Mouse (Mus musculus) forebrain, embryonic 14.5 days (tissue): Measurements from ENCODE around the gene Fam168a. TPM values are rescaled to one million over a fixed set of nuclear protein-coding genes. Genes with fewer than 3 reads are reported as not detected.

Experiments
- ATAC-seq: fragments of 200-750 bp; cut with Nextera tagmentation; 2 replicates; pipeline ENCODE4 v1.8.0; 2017; ENCODE audit warnings: mild to moderate bottlenecking, moderate library complexity
- DNase-seq: peaks from one replicate; pipeline ENCODE4 v3.0.0-alpha.2; 2015; ENCODE audit warnings: low spot score
- H3K27ac ChIP-seq: fragments of 300-500 bp; sonication (generic); 2 replicates; pipeline ENCODE4 v1.5.1; 2014; ENCODE audit warnings: low read depth, mild to moderate bottlenecking, control low read depth, low read length, moderate library complexity
- H3K27me3 ChIP-seq: fragments of 300-500 bp; sonication (generic); replicated peaks from 2 replicates; pipeline ENCODE4 v1.6.1; 2014; ENCODE audit warnings: low read length, control low read depth, mixed read lengths; ENCODE audit not compliant: control insufficient read depth, insufficient read depth
- H3K36me3 ChIP-seq: fragments of 300-500 bp; sonication (generic); 2 replicates; pipeline ENCODE4 v1.6.1; 2014; ENCODE audit warnings: low read length, control low read depth; ENCODE audit not compliant: control insufficient read depth, insufficient read depth
- H3K4me1 ChIP-seq: fragments of 300-500 bp; sonication (generic); 2 replicates; pipeline ENCODE4 v1.6.1; 2014; ENCODE audit warnings: antibody characterized with exemption, low read length, control low read depth; ENCODE audit not compliant: control insufficient read depth, insufficient read depth
- H3K4me2 ChIP-seq: fragments of 300-500 bp; sonication (generic); 2 replicates; pipeline ENCODE4 v1.6.1; 2014; ENCODE audit warnings: mild to moderate bottlenecking, control low read depth, low read length
- H3K4me3 ChIP-seq: fragments of 300-500 bp; sonication (generic); 2 replicates; pipeline ENCODE4 v1.5.1; 2014; ENCODE audit warnings: low read depth, low read length, control low read depth
- H3K9ac ChIP-seq: fragments of 300-500 bp; sonication (generic); 2 replicates; pipeline ENCODE4 v1.6.1; 2014; ENCODE audit warnings: mild to moderate bottlenecking, low read length, control low read depth, moderate library complexity
- H3K9me3 ChIP-seq: fragments of 300-500 bp; sonication (generic); replicated peaks from 2 replicates; pipeline ENCODE4 v1.6.1; 2016; ENCODE audit warnings: low read length, control low read depth, mixed read lengths; ENCODE audit not compliant: control insufficient read depth
- WGBS: fragments of 180-500 bp; shearing (Covaris S2); extraction: QIAGEN DNeasy Blood & Tissue Kit; methylation state at CpG from one replicate; pipeline ENCODE4 v1.1.7; 2014; 5-methylcytosine and 5-hydroxymethylcytosine counted together
- polyA plus RNA-seq: library from polyadenylated mRNA; unstranded; fragments of >200 nt; fragmentation: Nextera tagmentation; extraction: Ambion mirVana; gene quantifications from 2 replicates; pipeline ENCODE4 v1.2.1, GENCODE M21; 2014

Fam168a gene
- polyA plus RNA-seq, 1 experiment from 2014 or later: 86.6 TPM

DNA sequence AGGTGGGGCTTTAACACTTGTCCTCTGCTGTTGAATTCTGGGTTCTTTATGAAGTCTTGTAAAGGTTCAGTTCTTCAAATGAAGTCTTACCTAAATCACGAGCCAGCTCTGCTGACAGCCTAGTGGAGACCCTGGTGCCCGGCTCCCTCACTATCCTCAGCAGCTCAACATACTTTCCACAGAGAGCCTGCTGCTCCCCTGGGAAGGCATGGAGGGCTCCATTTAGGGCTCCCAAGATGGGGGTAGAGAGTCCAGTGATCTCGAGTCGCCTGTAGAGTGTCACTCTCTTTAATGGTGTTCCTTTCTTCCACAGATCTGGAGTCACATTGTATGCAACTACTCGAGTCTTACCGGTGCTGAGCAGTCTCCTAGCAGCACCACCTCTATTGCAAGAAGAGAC, 129.3 kb downstream of the Fam168a start:
- Histone ChIP-seq H3K36me3 (peaks cover 51% of the 10 kb centered on the region), H3K4me1 (no peaks in the 10 kb centered on the region), H3K27me3 (no peaks in the 10 kb centered on the region), H3K4me2 (no peak overlapping the region), H3K27ac (no peak overlapping the region), H3K9ac (no peak overlapping the region), H3K9me3 (no peaks in the 10 kb centered on the region), H3K4me3 (no peak overlapping the region)
- DNase-seq (no peak), ATAC-seq (no peak)
- 91% methylated on average over 6 of the region's 6 CpGs for WGBS

DNA sequence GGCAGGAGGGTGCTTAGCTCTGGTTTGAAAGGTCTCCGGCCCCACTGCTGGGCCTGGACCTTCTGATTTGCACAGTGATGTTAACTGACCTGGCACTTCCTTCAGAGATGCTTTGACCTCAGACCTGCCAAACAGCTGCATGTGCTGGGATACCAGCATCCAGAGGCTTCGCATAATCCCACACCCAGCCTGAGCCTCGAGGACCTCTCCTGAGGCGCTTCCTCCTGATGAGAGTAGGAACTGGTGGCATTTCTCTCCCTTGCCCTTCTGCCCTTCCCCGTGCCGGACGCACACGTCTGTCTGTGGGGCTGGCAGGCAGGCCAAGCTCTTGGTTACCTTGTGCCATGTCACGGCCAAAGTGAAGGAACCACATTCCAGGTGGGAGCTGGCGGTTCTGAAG, 130.2 kb downstream of the Fam168a start:
- H3K9me3 ChIP-seq: no peaks in the 10 kb centered on the region
- no peak overlapping the region for H3K4me2 ChIP-seq
- no peaks in the 10 kb centered on the region for H3K4me1 ChIP-seq
- peaks cover 52% of the 10 kb centered on the region for H3K36me3 ChIP-seq
- 93% methylated on average over 10 of the region's 10 CpGs for WGBS
- DNase-seq: no peak
- no peak for ATAC-seq
- no peak overlapping the region for H3K9ac ChIP-seq
- H3K27ac ChIP-seq: no peak overlapping the region
- no peak overlapping the region for H3K4me3 ChIP-seq
- H3K27me3 ChIP-seq: no peaks in the 10 kb centered on the region

DNA sequence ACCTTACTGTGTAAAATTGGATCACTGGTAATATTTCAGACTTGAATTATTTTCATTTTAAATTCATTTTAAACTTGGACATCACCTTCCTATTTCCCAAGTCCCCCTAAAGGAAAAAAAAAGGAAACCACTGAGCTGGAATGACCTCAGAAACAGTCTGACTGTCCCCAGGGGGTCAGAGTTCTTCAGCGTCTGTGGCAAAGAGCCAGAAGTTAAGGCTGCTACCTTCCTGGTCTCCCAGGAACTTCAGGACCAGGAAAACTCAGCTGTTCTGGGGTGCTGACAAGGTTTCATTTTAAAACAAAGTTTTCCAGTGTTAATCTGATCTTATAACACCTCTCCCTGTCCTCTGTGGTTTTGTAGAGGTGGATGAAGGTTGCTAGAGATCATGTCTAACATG, 131.3 kb downstream of the Fam168a start:
- 68% methylated on average over 1 of the region's 1 CpGs for WGBS
- DNase-seq (no peak), ATAC-seq (no peak)
- Histone ChIP-seq H3K27me3 (no peaks in the 10 kb centered on the region), H3K9me3 (no peaks in the 10 kb centered on the region), H3K9ac (no peak overlapping the region), H3K36me3 (peaks cover 52% of the 10 kb centered on the region), H3K4me1 (no peaks in the 10 kb centered on the region), H3K4me3 (no peak overlapping the region), H3K4me2 (no peak overlapping the region), H3K27ac (no peak overlapping the region)

DNA sequence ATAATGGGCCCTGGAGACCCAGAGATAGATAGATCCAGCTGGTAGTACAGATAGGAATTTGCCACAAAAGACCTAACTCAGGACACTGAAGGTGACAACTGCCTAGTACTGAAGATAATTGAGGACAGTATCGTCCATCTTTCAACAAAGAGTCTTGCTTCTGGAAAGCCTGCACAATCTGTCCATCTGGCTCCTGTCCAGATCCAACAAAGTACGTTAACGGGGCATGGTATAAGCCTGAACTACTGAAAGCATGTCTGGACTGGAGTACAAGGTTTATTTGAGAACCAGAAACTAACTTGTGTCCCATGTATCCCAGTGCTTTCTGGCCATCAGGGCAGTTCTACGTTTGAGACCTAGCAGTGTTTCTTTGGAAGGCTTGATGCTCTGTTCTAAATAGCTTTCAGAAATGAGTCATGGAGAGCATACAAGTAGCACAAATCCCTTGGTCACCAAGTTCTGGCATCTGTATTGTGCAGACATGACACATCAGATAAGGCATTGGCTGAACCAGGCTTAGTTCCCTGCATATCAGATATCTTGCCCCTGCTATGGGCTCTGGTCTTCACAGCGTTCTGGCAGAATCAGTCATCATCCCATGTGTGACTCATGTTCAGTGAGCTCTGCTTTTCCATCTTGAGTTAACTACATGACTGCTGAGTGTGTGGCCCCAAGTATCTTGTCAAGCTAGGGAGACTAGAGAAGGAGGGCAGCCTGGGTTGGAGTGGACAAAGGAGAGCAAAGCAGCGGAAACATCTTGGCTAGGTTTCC, 133.4 kb downstream of the Fam168a start:
- no peak for ATAC-seq
- Histone ChIP-seq H3K4me2 (no peak overlapping the region), H3K4me3 (no peak overlapping the region), H3K4me1 (no peaks in the 10 kb centered on the region), H3K36me3 (peaks cover 38% of the 10 kb centered on the region), H3K9ac (no peak overlapping the region), H3K27ac (no peak overlapping the region), H3K27me3 (no peaks in the 10 kb centered on the region), H3K9me3 (no peaks in the 10 kb centered on the region)
- peak; percentile 31 for DNase-seq
- 72% methylated on average over 6 of the region's 6 CpGs for WGBS

DNA sequence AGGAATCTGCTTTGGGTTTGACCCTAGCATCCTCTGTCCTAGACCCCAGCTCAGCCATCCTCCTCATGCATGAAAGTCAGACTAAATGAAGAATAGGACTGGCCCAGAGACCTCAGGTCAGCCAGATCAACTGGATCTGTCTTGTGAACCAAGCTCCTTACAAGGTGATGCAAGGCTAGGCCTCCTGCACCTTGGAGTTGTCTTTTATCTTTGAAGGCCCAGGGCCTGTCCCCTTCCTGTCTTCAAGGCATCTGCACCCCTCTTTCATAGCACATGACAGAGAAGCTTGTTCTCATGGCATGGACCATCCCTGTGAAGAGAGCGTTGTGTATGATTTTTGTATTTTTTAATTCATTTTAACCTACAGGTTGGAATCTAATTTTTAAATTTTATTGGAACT, 134.5 kb downstream of the Fam168a start:
- Histone ChIP-seq H3K4me3 (no peak overlapping the region), H3K27me3 (no peaks in the 10 kb centered on the region), H3K9me3 (no peaks in the 10 kb centered on the region), H3K9ac (no peak overlapping the region), H3K4me1 (no peaks in the 10 kb centered on the region), H3K27ac (no peak overlapping the region), H3K36me3 (peaks cover 27% of the 10 kb centered on the region), H3K4me2 (no peak overlapping the region)
- 98% methylated on average over 1 of the region's 1 CpGs for WGBS
- no peak for DNase-seq
- ATAC-seq: no peak

DNA sequence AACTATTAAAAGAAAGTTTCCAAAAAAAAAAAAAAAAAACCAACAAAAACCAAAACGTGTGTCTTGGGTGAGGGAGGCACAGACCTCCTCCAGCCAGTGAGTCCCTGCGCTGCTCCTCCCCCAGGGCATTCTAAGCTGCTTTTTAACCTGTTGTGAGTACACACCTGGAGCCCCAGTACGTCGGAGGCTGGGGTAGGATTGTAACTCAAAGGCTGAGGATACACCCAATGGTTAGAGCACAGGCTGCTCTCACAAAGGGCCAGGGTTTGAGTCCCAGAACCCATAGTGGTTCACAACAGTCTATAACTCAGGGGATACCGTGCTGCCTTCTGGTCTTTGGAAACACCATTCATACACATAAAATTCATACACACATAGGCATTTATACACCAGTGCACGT, 135.2 kb downstream of the Fam168a start:
- no peak for DNase-seq

DNA sequence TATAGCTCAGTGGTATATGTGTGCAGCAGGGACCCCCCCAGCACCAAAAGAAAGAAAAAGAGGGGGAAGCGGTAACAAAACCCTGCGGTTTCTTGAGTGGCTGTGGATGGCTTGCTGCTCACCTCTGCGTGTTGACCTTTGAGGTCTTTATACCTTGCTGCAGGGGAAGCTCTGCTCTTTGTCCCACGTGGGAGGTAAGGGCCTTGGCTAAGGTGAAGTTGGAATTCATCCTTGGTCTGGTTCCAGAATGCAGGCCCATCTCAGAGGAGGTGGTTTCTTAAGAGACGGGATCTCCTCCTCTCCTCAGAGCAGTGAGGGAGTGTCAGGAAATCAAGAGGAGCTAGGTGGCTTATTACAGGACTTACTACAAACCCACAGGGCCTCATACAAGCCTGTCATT, 135.7 kb downstream of the Fam168a start:
- Histone ChIP-seq H3K27ac (no peak overlapping the region), H3K4me2 (no peak overlapping the region), H3K27me3 (no peaks in the 10 kb centered on the region), H3K4me3 (no peak overlapping the region), H3K36me3 (peaks cover 16% of the 10 kb centered on the region; the same call in 1 of the 2 replicates), H3K9me3 (no peaks in the 10 kb centered on the region), H3K4me1 (no peaks in the 10 kb centered on the region), H3K9ac (no peak overlapping the region)
- DNase-seq: no peak
- no peak for ATAC-seq
- 79% methylated on average over 5 of the region's 5 CpGs for WGBS

More for the DNA sequence above, 135.2 kb downstream of the Fam168a start:
- H3K4me1 ChIP-seq: no peaks in the 10 kb centered on the region
- H3K9me3 ChIP-seq: no peaks in the 10 kb centered on the region
- H3K27me3 ChIP-seq: no peaks in the 10 kb centered on the region
- H3K36me3 ChIP-seq: peaks cover 21% of the 10 kb centered on the region
- no peak overlapping the region for H3K27ac ChIP-seq
- 92% methylated on average over 6 of the region's 6 CpGs for WGBS
- no peak overlapping the region for H3K4me3 ChIP-seq
- ATAC-seq: no peak
- H3K4me2 ChIP-seq: no peak overlapping the region
- H3K9ac ChIP-seq: no peak overlapping the region

DNA sequence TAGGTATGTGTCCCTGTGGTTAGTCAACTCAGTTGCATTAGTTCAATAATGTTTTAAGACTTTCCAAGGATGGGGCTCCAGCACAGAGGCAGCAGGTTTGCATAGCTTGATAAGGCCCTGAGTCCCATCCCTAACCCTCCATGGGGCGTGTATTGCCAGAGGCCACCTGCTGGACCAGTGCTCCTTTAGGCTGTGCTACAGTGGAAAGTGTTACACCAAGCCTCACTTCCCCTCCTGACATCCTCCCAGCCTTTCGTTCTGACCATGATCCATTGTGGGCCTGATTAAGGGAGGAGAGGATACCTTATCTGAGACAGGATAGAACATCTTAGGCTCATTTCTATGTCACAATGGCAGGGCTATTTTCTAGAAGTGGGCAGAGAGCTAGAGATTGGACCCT, 137.4 kb downstream of the Fam168a start:
- Histone ChIP-seq H3K4me2 (no peak overlapping the region), H3K27ac (no peak overlapping the region), H3K9ac (no peak overlapping the region), H3K4me3 (no peak overlapping the region), H3K4me1 (no peaks in the 10 kb centered on the region), H3K9me3 (no peaks in the 10 kb centered on the region), H3K36me3 (peaks cover 4% of the 10 kb centered on the region; the same call in 1 of the 2 replicates), H3K27me3 (no peaks in the 10 kb centered on the region)
- 98% methylated on average over 2 of the region's 2 CpGs for WGBS
- DNase-seq (no peak), ATAC-seq (no peak)

DNA sequence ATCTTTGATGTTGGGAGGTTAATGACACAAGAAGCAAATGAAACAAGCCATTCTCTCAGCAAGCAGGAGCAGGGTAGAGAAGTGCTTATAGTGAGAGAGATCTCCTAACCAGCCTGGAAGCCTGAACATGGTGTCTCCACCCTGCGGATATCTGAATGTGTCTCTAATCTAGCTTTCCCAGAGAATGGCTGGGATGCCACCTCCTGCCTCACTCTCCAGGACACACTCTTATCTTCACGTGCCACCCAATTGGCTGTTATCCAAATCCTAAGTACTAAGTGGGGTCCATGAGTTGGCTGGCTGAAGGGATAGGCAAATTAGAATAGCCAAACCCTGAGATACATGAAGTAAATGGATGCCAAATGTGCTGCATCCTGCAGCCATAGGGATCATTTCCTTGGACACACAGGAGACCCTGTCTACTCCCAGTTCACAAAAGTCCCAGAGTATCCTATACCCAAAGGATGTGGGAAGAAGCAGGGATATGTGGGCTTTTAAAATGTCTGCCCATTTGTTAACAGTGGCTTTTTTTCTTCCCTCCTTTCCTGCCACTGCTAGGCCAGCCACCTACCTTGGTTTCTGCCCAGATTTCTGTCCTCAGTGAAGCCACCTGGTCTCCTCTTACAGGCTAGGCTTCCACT, 138.1 kb downstream of the Fam168a start:
- no peaks in the 10 kb centered on the region for H3K27me3 ChIP-seq
- no peak overlapping the region for H3K27ac ChIP-seq
- WGBS: 76% methylated on average over 2 of the region's 2 CpGs
- peaks cover 4% of the 10 kb centered on the region; the same call in 1 of the 2 replicates for H3K36me3 ChIP-seq
- no peaks in the 10 kb centered on the region for H3K4me1 ChIP-seq
- ATAC-seq (no peak), DNase-seq (no peak)
- H3K4me3 ChIP-seq: no peak overlapping the region
- H3K4me2 ChIP-seq: no peak overlapping the region
- no peaks in the 10 kb centered on the region for H3K9me3 ChIP-seq
- no peak overlapping the region for H3K9ac ChIP-seq
